Mouse (Mus musculus) gastrocnemius, adult 2 months (tissue): Measurements from ENCODE around the gene Prkar2a. TPM values are rescaled to one million over a fixed set of nuclear protein-coding genes. Genes with fewer than 3 reads are reported as not detected.

ENCODE experiments used
- DNase-seq: peaks from one replicate; pipeline ENCODE4 v3.0.0; 2022
- H3K27ac ChIP-seq: fragments of 200-600 bp; 2 replicates; pipeline ENCODE4 v1.8.1; 2022; ENCODE audit warnings: mild to moderate bottlenecking
- H3K4me3 ChIP-seq: fragments of 200-600 bp; 2 replicates; pipeline ENCODE4 v1.8.1; 2022; ENCODE audit warnings: mild to moderate bottlenecking, moderate library complexity
- CTCF ChIP-seq: fragments of 200-600 bp; IDR thresholded peaks from 2 replicates; pipeline ENCODE4 v1.8.1; 2022; ENCODE audit warnings: antibody characterized with exemption, mild to moderate bottlenecking, moderate library complexity
- intact Hi-C: fragments of 180-260 bp; cut with DNase I; formaldehyde crosslinking; loops from one replicate; pipeline ENCODE4 v1.15.1; 2025
- microRNA-seq: library from miRNA; unstranded; fragments of <30 nt; microRNA quantifications from one replicate; pipeline ENCODE4 v1.2.0, GENCODE M21; 2021
- total RNA-seq, 2 experiments: library from RNA; stranded (reverse); gene quantifications; 2 replicates each; pipeline ENCODE4 v1.2.3; 2021

The Prkar2a gene
- total RNA-seq, 2 experiments from 2014 or later, result 164 to 181 TPM

- TF ChIP-seq CTCF, result no peak
- H3K27ac ChIP-seq, result peak overlapping the region; percentile 70
- peak overlapping the region; percentile 60 for H3K4me3 ChIP-seq
- DNase-seq, result no peak
- intact Hi-C loops, result no loop called here
Observed at GRCm38 (mm10) chr9:108795281-108795680, 106.2 kb downstream of the Prkar2a start.

- intact Hi-C loops, result no loop called here
- DNase-seq, result peak; percentile 71
- peak overlapping the region; percentile 70 for H3K27ac ChIP-seq
- H3K4me3 ChIP-seq, result peak overlapping the region; percentile 60
- no peak for TF ChIP-seq CTCF
Observed at GRCm38 (mm10) chr9:108795762-108796161, 106.6 kb downstream of the Prkar2a start.

- intact Hi-C loops, result no loop called here
- DNase-seq, result peak; percentile 40
- peak overlapping the region; percentile 70 for H3K27ac ChIP-seq
- H3K4me3 ChIP-seq, result peak overlapping the region; percentile 60
- TF ChIP-seq CTCF, result no peak
Observed at GRCm38 (mm10) chr9:108796351-108796981, 107.4 kb downstream of the Prkar2a start.

GRCm38 (mm10) chr9:108797477-108797876 lies 108.4 kb downstream of the Prkar2a start:
- intact Hi-C loops, result no loop called here
- DNase-seq, result no peak
- TF ChIP-seq CTCF, result no peak
- H3K27ac ChIP-seq, result peak overlapping the region; percentile 70
- H3K4me3 ChIP-seq, result peak overlapping the region; percentile 60

GRCm38 (mm10) chr9:108798508-108799075 lies 109.5 kb downstream of the Prkar2a start:
- TF ChIP-seq CTCF, result no peak
- intact Hi-C loops, result no loop called here
- DNase-seq, result no peak
- Histone ChIP-seq H3K4me3 (no peak overlapping the region), H3K27ac (no peak overlapping the region)

- no peak for TF ChIP-seq CTCF
- Histone ChIP-seq H3K4me3 (no peak overlapping the region), H3K27ac (no peak overlapping the region; the same call in 1 of the 2 replicates)
- no peak for DNase-seq
- intact Hi-C loops, result no loop called here
Observed at GRCm38 (mm10) chr9:108799564-108799963, 110.5 kb downstream of the Prkar2a start.

Small RNA genes within 50 kb of the gene (microRNA-seq; reads per million reads assigned to microRNA genes)
- not detected for gene Gm26298

Other genes starting within 250 kb of the Prkar2a start
- 10 to 100 TPM; 15.0 to 17.7 TPM for gene Ccdc71, start 228.8 kb upstream of the Prkar2a start, total RNA-seq
- gene Klhdc8b, start 227.7 kb upstream of the Prkar2a start, total RNA-seq, result 1 to 10 TPM; 1.7 to 2.5 TPM
- gene Lamb2, start 209.6 kb upstream of the Prkar2a start, total RNA-seq, result 100 to 1,000 TPM; 104 to 171 TPM
- 100 to 1,000 TPM; 124 TPM for gene Usp19, start 198.7 kb upstream of the Prkar2a start, total RNA-seq
- gene Qars, start 181.6 kb upstream of the Prkar2a start, total RNA-seq, result 10 to 100 TPM; 75.4 to 80.6 TPM
- 10 to 100 TPM; 53.3 to 58.9 TPM for gene Qrich1, start 172.5 kb upstream of the Prkar2a start, total RNA-seq
- 10 to 100 TPM; 59.7 to 67.4 TPM for gene Impdh2, start 129.0 kb upstream of the Prkar2a start, total RNA-seq
- 10 to 100 TPM; 20.6 to 39.2 TPM for gene Ndufaf3, start 121.9 kb upstream of the Prkar2a start, total RNA-seq
- 10 to 100 TPM in 1 of 2 experiments, 1 to 10 TPM in 1; 8.0 to 11.3 TPM for gene Dalrd3, start 119.4 kb upstream of the Prkar2a start, total RNA-seq
- gene Wdr6, start 110.6 kb upstream of the Prkar2a start, total RNA-seq, result 1 to 10 TPM; 6.7 to 7.3 TPM
- gene P4htm, start 91.6 kb upstream of the Prkar2a start, total RNA-seq, result 1 to 10 TPM; 3.7 to 3.9 TPM
- gene Arih2, start 39.9 kb upstream of the Prkar2a start, total RNA-seq, result 10 to 100 TPM; 61.9 to 83.9 TPM
- 10 to 100 TPM; 55.2 to 96.6 TPM for gene Slc25a20, start 27.2 kb upstream of the Prkar2a start, total RNA-seq
- 10 to 100 TPM; 16.0 to 16.7 TPM for gene Ip6k2, start 94.5 kb downstream of the Prkar2a start, total RNA-seq
- gene Nckipsd, start 119.1 kb downstream of the Prkar2a start, total RNA-seq, result 1 to 10 TPM; 3.6 to 5.3 TPM
- under 1 TPM in 1 of 2 experiments, not detected in 1; 0.05 TPM for gene Celsr3, start 137.0 kb downstream of the Prkar2a start, total RNA-seq
- gene Slc26a6, start 164.0 kb downstream of the Prkar2a start, total RNA-seq, result 10 to 100 TPM; 15.7 to 21.2 TPM
- not detected for gene Tmem89, start 225.3 kb downstream of the Prkar2a start, total RNA-seq
- gene Uqcrc1, start 247.3 kb downstream of the Prkar2a start, total RNA-seq, result 1,000 to 10,000 TPM in 1 of 2 experiments, 100 to 1,000 TPM in 1; 834 to 1,182 TPM